Mouse (Mus musculus) frontal cortex, postnatal 36 days (tissue): ENCODE data around the gene Ehbp1l1.
"Not testable (repeated sequence)": the region's sequence is repeated elsewhere in the genome, so short reads cannot be mapped to it uniquely, and the experiment has no call there.

ENCODE experiments used
- DNase-seq, 2 experiments: peaks; one replicate each; pipeline ENCODE4 v3.0.0; 2022; ENCODE audit warnings: low spot score in 2 of 2

Ehbp1l1 gene

DNA sequence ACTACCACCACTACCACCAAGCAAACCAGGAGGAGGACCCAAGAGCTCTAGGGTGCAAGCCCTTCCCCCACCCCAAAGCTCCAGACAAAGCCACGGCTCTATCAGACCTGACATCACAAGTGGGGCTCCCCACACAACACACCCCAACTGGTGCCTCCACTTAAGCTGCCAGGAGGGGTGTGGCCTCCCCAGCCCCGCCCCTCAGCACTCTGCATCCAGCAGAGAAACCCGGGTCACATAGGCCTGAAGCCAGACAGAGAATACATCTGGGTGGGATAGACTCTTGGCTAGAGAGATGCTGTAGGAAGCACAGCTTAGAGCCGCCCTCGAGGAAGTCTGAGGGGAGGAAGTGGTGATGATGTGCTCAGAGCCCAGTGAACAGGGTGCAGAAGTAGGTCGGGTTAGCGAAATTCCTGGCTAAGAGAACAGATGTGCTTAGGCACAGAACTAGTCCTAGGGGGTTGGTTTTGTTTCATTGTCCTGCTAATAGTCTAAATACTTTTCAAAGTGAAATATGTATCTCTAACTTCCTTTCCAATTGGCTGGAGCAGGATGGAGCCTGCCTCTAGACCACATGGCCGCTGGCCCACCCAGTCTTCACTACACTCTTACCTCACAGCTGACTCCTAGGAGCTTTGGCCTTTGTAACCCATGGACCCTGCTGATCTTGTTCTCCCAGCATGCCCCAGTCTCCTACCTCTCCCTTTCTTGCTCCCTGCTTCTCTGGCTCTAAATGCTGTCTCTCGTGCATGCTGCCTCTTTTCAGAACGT is 21.1 kb downstream of the Ehbp1l1 start:
- DNase-seq = no peak

DNA sequence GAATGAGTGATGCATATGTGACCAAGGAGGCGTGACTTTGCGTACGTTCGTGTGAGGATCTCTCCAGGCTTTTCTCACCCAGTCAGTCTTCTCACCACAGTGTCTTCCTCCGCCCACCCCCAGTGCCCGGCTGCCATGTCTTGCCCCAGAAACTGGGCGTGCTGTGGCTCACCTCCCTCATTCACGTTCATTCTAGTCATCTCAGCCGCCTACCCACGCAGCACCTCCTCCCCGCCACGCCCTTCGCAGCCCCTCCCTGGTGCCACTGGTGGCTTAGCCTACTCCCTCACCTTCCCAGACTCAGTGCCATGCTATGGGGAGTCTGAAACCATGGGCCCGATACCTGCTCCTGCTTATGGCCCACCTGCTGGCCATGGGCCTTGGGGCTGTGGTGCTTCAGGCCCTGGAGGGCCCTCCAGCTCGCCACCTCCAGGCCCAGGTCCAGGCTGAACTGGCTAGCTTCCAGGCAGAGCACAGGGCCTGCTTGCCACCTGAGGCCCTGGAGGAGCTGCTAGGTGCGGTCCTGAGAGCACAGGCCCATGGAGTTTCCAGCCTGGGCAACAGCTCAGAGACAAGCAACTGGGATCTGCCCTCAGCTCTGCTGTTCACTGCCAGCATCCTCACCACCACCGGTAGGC is 21.8 kb downstream of the Ehbp1l1 start, which contains the start of gene Kcnk7:
Gene Kcnk7, plus strand, starts transcription at position 205 of the 638 bp plus-strand sequence.
- no peak for DNase-seq

DNA sequence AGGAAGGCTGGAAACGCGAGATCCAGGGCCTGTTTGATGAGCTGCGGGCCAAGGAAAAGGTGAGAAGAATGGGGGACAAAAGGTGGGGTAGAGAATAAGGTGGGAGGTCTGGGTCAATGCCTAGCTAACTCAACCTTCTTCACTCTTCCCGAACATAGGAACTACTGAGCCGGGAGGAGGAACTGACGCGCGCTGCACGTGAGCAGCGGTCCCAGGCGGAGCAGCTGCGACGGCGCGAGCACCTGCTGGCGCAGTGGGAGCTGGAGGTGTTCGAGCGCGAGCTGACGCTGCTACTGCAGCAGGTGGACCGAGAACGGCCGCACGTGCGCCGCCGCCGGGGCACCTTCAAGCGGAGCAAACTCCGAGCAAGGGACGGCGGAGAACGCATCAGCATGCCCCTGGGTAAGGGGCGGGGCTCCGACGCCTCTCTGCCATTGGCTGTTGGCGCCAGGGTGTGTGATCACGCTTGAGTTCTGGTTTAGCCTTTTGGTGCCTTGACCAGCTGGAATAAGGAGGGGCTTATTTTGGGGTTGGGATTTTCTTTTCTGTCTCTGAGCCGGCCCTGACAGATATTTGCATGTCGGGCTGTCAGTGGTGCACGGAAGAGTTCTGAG is 30.2 kb downstream of the Ehbp1l1 start:
- DNase-seq = no peak

DNA sequence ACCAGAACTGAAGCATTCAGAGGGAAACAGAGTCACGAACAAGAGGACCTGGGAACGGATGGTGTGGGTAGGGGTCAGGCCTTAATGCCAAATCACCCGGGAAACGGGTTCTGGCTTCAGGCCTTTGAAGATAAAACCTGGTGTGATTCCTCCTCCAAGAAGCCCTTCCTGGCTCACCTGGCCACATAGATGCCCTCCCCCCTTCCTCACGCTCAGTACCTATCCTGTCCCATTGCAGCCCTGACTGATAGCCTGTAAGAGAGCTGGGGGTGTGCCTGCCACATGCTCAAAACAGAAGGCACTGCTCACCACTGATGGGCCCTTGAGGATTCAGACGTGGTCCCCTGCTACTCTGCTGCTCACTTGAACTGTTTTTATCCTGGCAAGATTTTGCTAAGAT is 32.3 kb downstream of the Ehbp1l1 start:
- DNase-seq = no peak

DNA sequence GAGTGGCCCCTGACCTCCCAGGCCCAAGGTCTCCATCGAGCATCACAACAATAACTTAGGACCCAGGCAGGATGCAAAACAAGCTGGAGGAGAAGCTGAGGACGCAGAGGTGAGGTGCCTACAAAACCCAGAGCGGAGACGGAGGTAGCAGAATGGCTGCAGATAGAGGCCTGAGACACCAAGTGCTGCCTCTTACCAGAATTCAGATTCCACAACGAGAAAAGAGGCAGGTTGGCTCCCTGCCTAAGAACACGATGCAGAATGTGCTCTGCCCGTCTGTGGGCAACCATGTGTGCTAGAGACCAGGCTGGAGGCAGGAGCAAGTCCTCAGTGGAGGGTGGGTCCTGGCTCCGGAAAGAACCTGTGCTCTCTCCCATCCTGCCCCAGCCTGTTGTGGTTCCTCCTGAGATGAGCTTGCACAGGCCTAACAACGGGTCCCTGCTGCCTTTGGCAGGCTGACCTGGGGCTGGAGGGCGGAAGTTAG is 33.2 kb downstream of the Ehbp1l1 start:
- DNase-seq = peak in 1 of 2 experiments; percentile 23

DNA sequence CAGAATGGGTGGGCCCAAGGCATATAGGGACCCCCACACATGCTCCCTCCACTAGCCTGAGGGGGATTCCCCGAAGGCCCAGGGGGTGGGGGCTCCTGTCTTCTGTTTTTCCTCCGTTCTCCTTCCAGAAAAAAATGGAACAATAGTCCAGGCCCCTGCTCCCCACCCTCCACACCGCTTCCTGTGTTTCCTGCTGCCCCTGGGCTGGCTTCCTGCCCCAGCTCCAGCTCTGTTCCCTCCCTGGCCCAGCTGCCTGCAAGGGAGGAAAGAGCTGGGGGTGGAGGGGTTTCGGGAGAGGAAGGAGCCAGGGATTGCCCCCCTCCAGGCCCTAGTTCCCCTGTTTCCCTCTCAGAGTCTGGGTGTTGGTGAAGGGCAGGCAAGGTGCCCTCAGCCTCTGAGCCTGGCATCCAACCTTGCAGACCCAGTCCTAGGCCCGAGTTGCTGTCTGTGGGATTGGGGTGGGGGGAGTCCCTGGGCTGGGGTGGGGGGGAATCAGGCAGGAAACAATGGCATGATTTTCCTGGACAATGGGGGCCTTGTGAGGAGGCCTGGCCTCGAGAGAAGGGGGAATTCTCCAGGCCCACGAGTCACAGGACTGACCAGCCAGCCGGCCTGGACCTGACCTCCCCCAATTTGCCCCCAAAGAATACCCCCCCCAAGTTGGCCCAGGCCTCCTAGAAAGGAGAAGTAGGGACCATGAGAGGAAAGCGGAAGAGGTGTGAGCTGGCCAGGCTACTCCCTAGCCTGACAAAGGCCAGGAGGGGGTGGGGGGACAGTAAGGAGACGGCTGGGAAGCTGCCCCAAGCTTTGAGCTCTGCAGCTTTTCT is 33.8 kb downstream of the Ehbp1l1 start:
- no peak for DNase-seq

DNA sequence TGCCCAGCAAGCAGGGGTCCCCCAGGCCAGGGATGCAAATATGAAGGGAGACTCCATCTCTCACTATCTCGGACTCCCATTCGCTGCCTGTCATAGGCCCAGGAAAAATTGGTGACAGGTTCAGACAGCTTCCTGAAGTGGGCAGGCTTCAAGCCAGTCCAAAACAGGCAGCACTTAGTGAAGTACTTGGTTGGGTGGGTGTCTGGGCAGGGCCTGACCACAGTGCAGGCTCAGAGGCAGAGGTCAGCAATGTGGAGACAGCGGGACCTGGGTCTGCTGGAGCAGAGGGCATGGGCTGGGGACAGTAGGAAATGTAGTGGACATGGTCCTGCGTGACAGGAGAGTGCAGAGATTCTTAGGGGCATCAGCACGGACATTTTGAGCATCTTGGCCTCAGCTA is 34.5 kb downstream of the Ehbp1l1 start:
- no peak for DNase-seq

DNA sequence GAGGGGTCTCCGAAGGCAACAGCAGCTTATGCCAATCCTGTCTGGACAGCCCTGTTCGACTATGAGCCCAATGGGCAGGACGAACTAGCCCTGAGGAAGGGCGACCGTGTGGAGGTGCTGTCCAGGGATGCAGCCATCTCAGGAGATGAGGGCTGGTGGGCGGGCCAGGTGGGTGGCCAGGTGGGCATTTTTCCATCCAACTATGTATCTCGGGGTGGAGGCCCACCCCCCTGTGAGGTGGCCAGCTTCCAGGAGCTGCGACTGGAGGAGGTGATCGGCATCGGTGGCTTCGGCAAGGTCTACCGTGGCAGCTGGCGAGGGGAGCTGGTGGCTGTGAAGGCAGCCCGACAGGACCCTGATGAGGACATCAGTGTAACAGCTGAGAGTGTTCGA is 35.8 kb downstream of the Ehbp1l1 start:
- DNase-seq = peak in 1 of 2 experiments; percentile 19

DNA sequence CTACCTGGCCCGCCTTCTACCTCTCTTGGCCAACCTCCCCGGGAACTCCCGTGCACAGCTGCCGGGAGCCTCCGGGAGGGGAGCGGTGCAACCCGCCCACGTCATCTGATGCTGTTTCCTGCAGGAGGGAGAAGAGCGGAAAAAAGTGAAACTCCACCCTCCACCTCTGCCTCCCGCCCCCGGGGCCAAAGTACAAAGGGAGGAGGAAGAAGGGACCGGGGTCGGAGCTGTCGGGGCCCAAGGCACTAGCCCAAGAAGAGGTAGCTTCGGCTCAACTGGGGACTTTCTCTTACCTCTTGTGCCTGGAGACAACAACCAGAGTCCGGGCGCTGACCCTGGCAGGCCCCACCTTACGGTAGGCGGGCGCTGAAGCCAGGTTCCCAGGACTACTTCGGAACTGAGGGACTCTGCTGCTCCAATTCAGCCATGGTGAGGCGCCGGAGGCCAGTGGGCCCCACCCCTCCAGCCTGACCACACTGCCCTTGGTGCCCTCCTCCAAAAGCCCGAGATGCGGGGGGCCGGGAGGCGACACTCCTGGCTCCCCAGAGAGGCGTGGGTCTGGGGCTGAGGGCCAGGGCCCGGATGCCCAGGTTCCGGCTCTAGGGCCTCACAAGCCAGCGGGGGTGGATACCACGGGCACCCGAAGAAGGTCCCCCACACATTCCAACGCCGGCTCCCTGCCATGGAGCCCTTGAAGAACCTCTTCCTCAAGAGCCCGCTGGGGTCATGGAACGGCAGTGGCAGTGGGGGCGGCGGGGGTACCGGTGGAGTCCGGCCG is 36.4 kb downstream of the Ehbp1l1 start:
- DNase-seq = peak; percentile 70 to 74

DNA sequence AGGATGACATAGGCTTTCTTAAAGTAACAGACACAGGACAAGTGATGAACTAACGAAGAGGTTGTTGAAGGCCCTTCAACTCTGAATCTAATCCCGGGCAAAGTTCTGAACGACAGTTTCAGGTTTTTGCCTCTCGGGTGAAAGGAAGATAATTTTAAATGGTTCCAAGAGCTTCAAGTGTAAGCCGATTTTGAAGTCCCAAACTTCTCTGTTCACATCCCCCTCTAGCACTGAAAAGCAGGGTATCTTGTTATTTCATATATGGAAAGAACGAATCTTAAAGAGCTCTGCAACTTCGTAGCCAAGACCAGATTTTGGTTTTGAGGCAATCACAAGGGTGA is 37.1 kb downstream of the Ehbp1l1 start:
- no peak for DNase-seq

DNA sequence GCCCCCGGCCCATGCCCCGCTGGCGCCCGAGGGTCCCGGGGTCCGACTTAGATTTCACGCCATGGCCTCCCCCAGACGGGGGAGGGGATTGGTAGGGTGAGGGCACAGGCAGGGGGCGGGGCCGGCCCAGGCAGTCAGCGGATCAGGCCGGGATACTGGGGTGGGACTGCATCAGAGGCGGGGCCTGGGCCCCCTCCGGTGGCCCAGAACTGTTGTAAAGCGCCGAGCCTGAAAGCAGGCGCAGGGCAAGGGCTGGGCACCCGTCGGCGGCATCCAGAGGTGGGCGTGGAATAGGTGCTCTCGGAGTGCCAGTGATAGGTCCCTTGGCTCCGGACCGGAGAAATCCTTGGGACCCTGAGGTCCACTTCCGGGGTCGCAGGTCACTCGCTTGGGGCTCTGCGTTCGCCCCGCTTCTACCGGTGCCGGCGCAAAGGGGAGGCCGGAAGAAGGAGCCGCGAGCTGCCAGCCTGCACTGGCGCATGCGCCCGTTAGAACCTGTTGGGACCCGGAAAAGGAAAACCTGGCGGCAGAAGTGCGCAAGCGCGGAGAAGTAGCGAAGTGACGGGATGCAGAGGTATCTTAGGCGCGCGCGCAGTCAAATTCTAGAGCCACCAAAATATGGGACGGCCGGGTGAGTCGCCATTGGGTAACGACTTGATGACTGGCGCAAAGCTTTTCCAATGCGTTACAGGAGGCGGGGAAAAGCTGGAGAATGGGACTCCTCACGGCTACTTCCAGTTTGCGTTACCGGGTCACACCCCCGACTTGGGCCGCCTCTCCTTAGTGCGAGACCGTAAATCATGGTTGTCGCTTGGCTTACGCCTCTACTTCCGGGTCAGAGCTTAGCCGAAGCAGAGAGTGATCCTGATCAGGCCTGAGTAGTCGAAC is 37.7 kb downstream of the Ehbp1l1 start, which contains the start of the genes Map3k11 and Pcnx3:
Gene Map3k11, plus strand, starts transcription at position 543 of the 888 bp plus-strand sequence.
Gene Pcnx3, minus strand, starts transcription at position 709 of the 888 bp plus-strand sequence.
- peak; percentile 98 to 99 for DNase-seq

DNA sequence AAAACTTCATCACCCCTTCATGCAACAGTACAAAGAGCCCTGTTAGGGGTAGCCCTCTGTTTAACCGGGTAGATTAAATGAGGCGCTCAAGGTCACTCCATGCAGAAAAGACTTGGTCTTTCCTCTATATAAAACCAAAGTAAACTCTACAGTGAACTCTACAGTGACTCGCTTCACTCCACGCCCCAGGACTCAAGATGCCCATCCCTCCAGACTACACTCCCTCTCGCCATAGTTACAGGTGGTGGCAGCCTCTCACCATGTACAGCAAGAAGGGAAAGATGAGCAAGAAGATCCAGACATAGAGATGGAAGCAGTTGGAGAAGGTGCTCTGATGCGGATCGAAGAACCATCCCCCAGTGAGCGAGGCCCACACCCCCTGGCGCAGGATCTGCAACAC is 38.4 kb downstream of the Ehbp1l1 start:
- DNase-seq = no peak

DNA sequence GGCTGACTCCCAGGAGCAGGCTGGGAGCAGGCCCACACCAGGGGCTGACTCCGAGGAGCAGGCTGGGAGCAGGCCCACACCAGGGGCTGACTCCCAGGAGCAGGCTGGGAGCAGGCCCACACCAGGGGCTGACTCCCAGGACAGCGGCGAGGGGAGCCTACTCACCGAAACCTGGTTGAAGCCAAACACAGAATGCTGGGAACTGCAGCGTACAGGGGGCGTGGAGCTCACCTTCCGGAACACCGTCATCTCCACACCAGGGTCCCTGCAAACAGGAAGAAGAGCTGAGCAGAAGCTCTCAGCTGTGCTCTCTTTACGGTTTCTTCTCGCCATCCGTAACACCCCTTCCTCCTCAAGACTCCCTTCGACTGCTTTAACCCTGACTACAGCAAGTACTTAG is 39.2 kb downstream of the Ehbp1l1 start:
- DNase-seq = not testable (repeated sequence)

DNA sequence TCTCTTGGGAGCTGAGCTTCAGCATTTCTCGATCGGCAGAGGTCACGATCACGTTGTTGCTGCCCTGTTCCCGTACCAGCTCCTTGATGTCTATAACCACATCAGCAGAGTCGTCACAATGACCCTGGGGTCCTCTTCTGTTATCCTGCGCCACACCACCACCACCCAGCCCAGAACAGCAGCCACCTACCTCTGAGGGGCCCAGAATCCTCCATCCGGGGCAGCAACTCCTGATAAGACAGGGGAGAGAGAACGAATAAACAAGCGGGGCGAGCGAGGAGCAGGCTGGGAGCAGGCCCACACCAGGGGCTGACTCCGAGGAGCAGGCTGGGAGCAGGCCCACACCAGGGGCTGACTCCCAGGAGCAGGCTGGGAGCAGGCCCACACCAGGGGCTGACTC is 39.7 kb downstream of the Ehbp1l1 start:
- DNase-seq = no peak

DNA sequence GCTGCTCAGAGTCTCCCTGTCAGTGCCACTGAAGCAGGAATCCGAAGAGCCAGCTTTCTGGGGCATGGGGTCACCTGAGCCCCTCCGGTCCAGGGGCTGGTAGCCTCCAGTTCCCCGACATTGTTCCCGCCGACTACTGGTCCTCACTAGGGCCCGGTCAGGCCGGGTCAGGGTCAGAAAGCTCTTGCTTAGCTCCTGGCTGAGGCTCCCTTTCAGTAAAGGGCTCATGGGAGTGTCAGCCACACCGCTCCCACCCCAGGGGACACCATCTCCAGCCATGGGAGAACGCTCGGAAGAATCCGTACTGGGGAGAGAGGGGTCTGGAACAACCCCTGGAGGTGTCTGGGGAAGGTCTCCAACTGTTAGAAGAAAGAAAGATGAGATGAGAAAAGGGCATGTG is 40.3 kb downstream of the Ehbp1l1 start:
- no peak for DNase-seq

DNA sequence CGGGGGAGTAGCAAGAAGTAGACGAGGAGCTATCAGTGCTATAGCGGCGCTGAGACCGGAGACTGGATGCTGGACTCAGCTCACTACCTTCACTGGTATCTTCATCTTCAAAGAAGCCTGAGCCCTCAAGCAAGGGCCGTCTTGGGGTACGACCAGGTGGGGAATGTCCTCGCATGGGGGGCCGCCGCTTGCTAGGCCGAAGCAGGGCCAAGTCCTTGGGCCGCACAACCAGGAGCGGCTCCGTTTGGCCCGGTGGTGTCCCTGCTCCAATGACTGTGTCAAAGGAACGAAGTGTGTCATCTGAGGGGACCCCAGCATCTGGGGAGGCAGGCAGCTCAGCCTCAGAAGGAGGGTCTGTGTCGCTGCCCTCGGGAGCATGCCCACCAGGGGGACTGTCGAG is 40.7 kb downstream of the Ehbp1l1 start:
- no peak for DNase-seq

DNA sequence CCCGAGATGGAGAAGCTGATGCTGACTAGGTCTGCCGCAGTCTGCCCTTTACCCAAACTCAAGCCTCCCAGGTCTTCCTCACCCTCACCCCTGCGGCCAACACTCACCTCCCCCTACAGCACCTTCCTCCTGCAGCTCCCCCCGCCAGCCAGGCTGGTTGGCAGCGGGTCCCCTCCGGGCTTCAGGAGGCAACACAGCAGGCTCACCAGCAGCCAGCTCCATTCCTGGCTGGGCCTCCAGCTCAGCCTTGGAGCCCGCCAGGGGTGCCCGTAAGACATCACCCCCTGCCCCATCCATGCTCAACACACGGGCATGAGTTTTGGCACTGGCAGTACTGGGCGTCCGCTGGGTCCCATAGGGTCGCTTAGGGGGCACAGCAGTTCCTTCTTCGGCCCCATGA is 41.1 kb downstream of the Ehbp1l1 start:
- DNase-seq = no peak

DNA sequence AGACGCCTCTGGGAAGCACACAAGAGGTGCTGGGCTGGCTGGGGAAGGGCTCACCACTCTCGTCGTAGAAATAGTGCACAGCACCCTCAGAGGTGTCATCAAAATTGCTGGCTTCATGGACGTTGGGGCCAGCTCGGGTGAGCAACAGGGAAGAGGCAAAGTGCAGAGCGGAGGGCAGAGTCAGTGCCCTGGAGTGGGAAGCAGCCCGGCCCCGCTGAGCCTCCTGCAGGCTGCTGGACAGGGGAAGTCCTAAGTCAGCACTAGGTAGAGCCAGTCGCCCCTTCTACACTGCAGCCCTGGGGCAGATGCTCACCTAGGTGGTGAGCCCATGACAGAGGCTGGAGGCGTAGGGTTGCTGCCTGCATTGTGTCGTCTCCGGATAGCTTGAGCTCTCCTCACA is 41.9 kb downstream of the Ehbp1l1 start:
- DNase-seq = no peak

DNA sequence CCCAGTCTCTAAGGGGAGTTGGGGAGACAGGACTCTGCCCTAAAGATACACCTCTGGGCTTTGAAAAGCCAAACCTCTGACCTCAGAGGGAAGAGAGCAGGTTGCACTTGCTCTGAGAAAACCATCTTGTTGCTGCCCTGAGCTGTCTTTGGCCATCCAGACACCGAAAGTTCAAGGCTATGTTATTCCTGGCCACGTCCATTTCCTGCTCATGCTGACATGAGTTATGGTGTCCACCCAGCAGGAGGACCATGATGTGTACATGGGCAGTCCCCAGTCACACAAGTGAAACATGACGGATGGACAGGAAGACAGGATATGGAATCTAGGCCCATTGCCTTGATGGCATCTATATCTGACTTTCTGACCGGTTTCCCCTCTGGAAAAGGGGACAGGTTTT is 45.7 kb downstream of the Ehbp1l1 start:
- DNase-seq = no peak

DNA sequence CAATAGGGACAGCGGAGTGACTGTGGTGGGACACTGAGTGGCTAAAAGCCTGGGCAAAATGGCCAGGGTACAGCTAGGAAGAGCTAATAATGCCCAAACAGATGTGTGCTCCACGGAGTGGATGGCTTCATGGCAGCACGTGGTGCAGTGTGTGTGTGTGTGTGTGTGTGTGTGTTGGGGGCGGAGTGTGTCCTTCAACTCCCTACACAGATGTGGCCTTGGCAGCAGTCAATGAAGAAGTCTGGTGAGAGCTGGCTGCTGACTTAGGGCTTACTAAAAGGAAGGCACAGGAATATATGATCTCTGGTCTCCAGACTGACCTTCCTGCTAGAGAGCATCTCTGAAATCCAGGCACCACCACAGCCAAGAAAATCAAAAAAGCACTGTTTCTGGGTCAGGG is 57.7 kb downstream of the Ehbp1l1 start:
- DNase-seq = no peak
